Mouse (Mus musculus): ENCODE measurements around the gene Wnt2.

The Wnt2 gene

GRCm38 (mm10) chr6:17977165-17977564, 53.2 kb downstream of the Wnt2 start:
- DNase-seq, result no peak

DNA sequence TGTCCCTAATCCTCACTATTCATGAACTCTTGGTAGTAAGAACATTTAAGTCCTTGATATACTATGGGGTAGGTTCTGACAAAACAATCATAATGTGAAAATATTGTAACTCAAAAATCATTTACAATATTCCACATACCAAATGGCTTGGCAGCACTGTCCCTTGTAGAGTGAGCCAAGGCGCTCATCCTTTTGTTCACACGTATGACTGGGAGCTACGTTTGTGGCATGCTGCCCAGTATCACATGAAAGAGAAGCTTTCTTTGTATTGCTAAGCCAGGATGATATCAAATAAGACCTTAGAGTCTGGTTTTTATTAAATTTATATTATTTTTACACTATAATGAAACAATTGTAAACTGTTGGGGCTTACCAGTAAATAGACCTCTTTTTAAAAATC, 56.0 kb downstream of the Wnt2 start:
- DNase-seq, result no peak

GRCm38 (mm10) chr6:17971393-17971792, 59.0 kb downstream of the Wnt2 start:
- DNase-seq, result no peak

DNA sequence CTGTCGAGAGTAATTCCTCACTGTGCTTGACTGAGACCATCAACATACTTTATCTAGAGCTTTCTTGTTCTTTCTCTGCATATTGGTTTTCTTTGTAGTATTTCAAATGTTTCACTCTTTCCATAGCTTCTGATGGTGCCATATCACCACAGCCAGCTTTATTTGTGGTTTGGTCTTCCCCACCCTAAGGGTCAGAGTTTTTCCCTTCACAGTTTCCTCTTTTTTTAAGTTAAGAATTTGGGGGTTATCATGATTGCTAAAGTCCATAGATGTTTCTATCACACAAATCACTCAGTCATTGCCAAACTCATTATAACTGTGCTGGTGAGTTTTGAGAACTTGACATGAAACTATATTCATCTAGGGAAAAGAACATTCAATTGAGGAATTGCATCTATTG, 60.6 kb downstream of the Wnt2 start:
- no peak for DNase-seq

DNA sequence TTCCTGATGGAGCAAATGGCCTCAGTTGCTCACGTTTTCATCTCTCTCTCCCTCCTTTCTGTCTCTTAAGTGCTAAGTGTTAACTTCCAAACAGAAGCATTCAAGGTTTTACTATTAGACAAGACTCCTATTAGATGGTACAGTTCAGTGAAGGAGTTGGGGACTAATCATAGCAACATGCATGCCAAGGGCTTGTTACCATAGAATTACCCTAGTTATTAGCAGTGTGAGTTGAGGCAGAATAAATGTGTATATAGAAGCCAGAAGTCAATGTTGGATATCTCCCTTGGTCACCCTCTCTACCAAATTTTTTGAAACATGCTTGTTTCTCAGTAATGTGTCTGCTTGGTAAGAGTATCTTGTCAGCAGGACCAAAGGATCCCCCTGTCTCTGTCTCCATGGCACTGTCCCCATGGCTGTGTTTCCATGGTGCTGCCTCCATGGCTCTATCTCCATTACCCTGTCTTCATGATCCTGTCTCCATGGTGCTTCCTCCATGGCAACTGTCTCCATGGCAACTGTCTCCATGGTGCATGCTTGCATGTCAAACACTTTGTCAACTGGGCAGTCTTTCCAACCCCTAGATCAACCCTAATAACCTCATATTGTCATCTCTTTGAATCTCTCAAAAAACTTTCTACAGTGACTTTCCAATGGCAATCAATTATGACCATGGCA, 61.8 kb downstream of the Wnt2 start:
- DNase-seq, result no peak

GRCm38 (mm10) chr6:17963455-17963854, 66.9 kb downstream of the Wnt2 start:
- DNase-seq, result no peak

- no peak for DNase-seq
Measured at GRCm38 (mm10) chr6:17951779-17952178, 78.6 kb downstream of the Wnt2 start.

DNA sequence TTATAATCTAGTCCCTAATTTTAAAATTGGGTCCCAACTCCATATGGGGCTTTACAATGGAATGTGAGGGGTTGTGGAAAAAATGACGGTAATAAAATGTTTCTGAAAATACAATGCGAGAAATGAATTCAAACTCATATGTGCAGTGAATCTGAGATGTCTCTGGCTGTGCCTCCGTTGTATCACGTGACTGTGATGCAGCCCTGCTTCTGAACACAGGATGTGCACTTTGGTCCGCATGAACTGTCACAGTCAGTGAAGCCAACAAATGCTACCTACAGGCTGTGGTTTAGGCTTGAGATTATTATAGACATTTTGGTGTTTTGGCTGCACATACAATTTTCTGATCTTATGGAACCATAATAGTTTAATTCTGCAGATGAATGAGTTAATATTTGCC, 81.3 kb downstream of the Wnt2 start:
- DNase-seq, result no peak

DNA sequence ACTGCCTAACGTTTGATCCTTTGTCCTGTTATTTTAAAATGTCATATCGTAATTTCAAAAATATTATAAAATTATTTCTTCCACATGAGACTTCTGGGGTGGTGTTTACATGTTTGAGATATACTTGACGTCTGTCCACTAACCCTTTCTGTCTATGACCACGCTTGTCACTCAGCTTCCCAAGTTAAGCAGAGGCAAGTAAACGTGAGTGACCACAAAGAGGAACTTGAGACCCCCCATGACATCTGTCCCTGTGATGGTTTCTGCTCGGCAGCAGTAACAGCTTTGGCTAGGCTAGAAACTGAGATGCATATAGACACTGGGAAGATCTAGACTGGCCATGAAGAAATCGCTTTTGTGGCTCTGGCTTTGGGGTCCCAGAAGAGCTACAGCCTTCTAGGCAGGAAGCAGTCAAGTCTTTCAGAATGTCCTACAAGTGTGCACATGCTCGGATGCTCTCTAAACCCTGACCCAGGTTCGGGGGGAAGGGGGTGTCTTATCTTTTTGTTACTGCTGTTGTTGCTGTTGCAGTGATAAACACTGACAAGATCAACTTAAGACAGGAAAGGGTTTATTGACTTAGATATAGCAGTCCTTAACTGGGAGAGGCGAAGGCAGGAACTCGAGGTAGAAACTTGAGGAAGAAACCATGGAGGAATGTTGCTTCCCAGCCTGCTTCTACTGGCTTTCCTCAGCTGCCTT, 83.1 kb downstream of the Wnt2 start:
- no peak for DNase-seq

DNA sequence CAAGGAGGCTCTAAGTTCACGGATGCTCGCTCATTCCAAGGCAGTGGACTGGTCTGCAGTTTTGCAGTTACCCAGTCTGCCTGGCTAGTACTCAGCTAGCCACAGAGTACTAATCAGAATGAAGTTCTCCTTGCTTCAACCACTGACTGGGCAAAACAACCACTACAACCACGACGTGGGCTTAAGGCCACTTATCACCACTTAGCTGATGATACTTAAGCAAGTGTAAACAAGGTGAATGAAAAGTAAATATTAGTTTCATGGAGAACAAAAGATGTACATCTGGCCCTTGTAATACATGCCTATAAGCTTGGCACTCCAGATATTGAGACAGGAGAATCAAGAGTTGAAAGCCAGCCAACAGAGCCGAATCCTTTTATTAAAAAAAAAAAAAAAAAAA, 83.9 kb downstream of the Wnt2 start:
- no peak for DNase-seq

GRCm38 (mm10) chr6:17943877-17944617, 86.3 kb downstream of the Wnt2 start:
- DNase-seq, result no peak

GRCm38 (mm10) chr6:17942344-17942743, 88.0 kb downstream of the Wnt2 start:
- no peak for DNase-seq

DNA sequence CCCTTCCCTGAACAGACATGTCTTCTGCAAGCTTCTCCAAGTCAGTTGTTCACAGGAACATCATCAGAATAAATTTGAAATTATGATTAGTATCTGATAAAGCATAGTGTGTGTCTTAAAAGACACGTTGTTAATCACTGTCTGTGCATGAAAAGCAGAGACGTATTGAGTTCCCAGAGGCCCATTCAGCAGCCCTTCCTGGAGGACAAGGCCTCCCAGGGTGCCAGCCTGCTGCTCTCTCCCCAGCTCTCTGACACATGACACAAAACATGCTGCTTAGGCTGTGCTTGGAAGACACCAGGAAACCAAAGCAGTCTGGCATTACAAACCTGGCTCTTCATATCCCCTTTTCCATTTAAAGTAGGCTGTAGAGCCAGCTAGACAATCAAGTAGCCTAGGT, 88.5 kb downstream of the Wnt2 start:
- no peak for DNase-seq
